Mouse (Mus musculus) midbrain, postnatal 0 days (tissue): Measurements from ENCODE around the gene Mtmr10. TPM values are rescaled to one million over a fixed set of nuclear protein-coding genes. Genes with fewer than 3 reads are reported as not detected.

Experiments
- ATAC-seq: fragments of 200-750 bp; cut with Nextera tagmentation; 2 replicates; pipeline ENCODE4 v1.8.0; 2017; ENCODE audit warnings: moderate number of reproducible peaks, mild to moderate bottlenecking, moderate TSS enrichment, moderate library complexity; ENCODE audit not compliant: low FRiP score
- DNase-seq: peaks from one replicate; pipeline ENCODE4 v3.0.0-alpha.2; 2015; ENCODE audit warnings: low spot score
- H3K27ac ChIP-seq: fragments of 300-500 bp; sonication (generic); 2 replicates; pipeline ENCODE4 v1.5.1; 2014; ENCODE audit warnings: low read depth, mild to moderate bottlenecking, low read length, mixed read lengths
- H3K27me3 ChIP-seq: fragments of 300-500 bp; sonication (generic); 2 replicates; pipeline ENCODE4 v1.6.1; 2014; ENCODE audit warnings: low read length, control low read depth, mixed read lengths; ENCODE audit not compliant: insufficient read depth
- H3K36me3 ChIP-seq: fragments of 300-500 bp; sonication (generic); 2 replicates; pipeline ENCODE4 v1.6.1; 2014; ENCODE audit warnings: low read length, control low read depth, mixed read lengths; ENCODE audit not compliant: insufficient read depth
- H3K4me1 ChIP-seq: fragments of 300-500 bp; sonication (generic); 2 replicates; pipeline ENCODE4 v1.6.1; 2014; ENCODE audit warnings: mild to moderate bottlenecking, control low read depth, antibody characterized with exemption, low read length, mixed read lengths; ENCODE audit not compliant: insufficient read depth
- H3K4me2 ChIP-seq: fragments of 300-500 bp; sonication (generic); 2 replicates; pipeline ENCODE4 v1.6.1; 2014; ENCODE audit warnings: low read depth, mild to moderate bottlenecking, low read length, mixed read lengths; ENCODE audit not compliant: poor library complexity, severe bottlenecking
- H3K4me3 ChIP-seq: fragments of 300-500 bp; sonication (generic); 2 replicates; pipeline ENCODE4 v1.5.1; 2014; ENCODE audit warnings: low read depth, mild to moderate bottlenecking, low read length, moderate library complexity
- H3K9ac ChIP-seq: fragments of 300-500 bp; sonication (generic); replicated peaks from 2 replicates; pipeline ENCODE4 v1.6.1; 2014; ENCODE audit warnings: mild to moderate bottlenecking, low read length, moderate library complexity, mixed read lengths; ENCODE audit not compliant: poor library complexity, severe bottlenecking
- H3K9me3 ChIP-seq: fragments of 300-500 bp; sonication (generic); 2 replicates; pipeline ENCODE4 v1.6.1; 2016; ENCODE audit warnings: low read length, control low read depth
- CTCF ChIP-seq: IDR thresholded peaks from 2 replicates; pipeline ENCODE4 v1.5.1; 2016; ENCODE audit warnings: antibody characterized with exemption, mild to moderate bottlenecking
- WGBS: fragments of 180-500 bp; shearing (Covaris S2); extraction: QIAGEN DNeasy Blood & Tissue Kit; methylation state at CpG from one replicate; pipeline ENCODE4 v1.1.7; 2014; 5-methylcytosine and 5-hydroxymethylcytosine counted together
- polyA plus RNA-seq: library from polyadenylated mRNA; unstranded; fragments of >200 nt; fragmentation: Nextera tagmentation; extraction: Ambion mirVana; gene quantifications from 2 replicates; pipeline ENCODE4 v1.2.1, GENCODE M21; 2015
- total RNA-seq: library from RNA; depleted of rRNA; stranded (reverse); fragments of >200 nt; gene quantifications from 2 replicates; pipeline ENCODE4 v1.2.3, GENCODE M21; 2014

Gene Mtmr10
- total and polyA plus RNA-seq, 2 experiments from 2014 or later, result 7.1 to 10.2 TPM

DNA sequence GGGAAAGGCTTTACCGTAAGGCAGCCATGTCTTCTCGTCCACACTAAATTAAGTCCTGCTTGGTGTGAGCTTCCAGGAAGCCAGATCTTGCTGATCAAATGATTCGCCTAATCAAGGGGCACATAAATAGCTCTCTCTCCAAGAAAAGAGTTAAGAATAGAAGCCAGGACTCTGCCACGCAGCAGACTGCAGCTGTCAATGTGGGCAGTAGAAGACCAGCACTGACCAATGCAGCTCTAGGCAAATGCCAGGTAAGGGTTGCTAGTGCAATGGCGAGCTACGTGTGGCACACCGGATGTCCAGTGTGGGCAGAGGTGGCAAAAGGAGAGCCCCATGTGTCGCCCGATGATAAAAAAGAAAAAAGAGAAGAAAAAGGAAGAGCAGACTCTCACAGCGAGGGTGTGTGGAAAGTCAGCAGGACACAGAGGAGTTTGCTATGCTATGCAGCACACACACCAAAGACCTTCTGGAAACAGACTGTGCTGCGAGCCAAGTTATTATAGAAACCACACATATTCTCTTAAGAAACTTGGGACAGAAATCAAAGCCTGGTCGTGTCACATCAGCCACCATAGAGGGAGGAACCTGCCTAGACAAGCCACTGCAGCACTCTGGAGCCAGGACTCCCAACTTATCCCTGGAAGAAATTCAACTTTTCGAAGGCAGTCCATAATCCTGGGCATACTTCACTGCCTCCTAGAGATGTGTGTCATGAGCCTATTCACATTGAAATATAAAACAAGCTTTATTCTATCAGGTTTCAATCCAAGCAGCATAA is 21.8 kb upstream of the Mtmr10 start:
- ATAC-seq (no peak), DNase-seq (no peak)
- Histone ChIP-seq H3K4me2 (no peak overlapping the region), H3K36me3 (no peaks in the 10 kb centered on the region), H3K9me3 (0 out of 2 replicates have a peak, but pooled peaks cover 4% of the 10 kb centered on the region), H3K4me1 (no peaks in the 10 kb centered on the region), H3K4me3 (no peak overlapping the region), H3K27me3 (no peaks in the 10 kb centered on the region), H3K27ac (no peak overlapping the region), H3K9ac (no peak overlapping the region)
- no peak for TF ChIP-seq CTCF
- WGBS, result 82% methylated on average over 13 of the region's 13 CpGs

DNA sequence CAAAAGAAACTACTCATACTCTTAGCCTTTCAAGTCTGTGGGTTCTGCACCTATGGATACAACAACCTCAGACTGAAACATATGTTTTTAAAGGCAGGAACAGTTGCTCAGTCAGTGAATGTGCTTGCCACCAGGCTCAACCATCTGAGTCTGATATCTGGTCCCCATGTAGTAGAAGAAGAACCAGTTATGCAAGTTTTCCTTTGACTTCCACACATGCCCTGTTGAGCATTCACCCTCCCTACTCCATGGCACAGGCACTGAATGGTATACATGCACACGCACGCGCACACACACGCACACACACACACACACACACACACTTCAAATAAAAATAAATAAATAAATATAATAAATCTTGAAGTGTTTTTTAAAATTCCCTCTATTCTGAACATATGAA is 20.9 kb upstream of the Mtmr10 start:
- Histone ChIP-seq H3K27ac (no peak overlapping the region), H3K9me3 (no peaks in the 10 kb centered on the region), H3K9ac (no peak overlapping the region), H3K27me3 (no peaks in the 10 kb centered on the region), H3K4me2 (no peak overlapping the region), H3K4me3 (no peak overlapping the region), H3K4me1 (no peaks in the 10 kb centered on the region), H3K36me3 (no peaks in the 10 kb centered on the region)
- TF ChIP-seq CTCF, result no peak
- DNase-seq (no peak), ATAC-seq (no peak)
- WGBS, result 95% methylated on average over 4 of the region's 4 CpGs

DNA sequence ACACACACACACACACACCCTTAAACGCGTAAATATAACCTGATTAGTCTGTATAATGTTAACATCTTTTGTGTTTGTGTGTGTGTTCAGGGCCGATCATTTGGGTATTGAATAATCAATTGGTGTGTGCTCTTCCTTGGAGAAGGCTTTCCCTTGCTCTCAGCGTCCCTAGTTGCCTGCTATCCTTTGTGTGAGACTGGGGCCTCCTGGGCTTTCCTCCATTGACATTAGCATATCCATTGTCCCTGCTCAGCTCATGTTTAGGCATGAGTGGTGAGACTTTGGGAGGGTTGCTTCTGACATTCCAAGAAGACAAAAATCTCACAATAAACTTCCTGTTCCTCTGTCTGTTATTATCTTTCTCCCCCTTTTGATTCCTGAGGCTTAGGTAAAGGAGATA is 15.5 kb upstream of the Mtmr10 start:
- no peak for ATAC-seq
- no peak for TF ChIP-seq CTCF
- H3K9me3 ChIP-seq, result no peaks in the 10 kb centered on the region
- H3K4me3 ChIP-seq, result no peak overlapping the region
- no peak overlapping the region for H3K27ac ChIP-seq
- peak; percentile 45 for DNase-seq
- H3K4me1 ChIP-seq, result no peaks in the 10 kb centered on the region
- no peak overlapping the region for H3K9ac ChIP-seq
- no peaks in the 10 kb centered on the region for H3K27me3 ChIP-seq
- H3K36me3 ChIP-seq, result no peaks in the 10 kb centered on the region
- 9% methylated on average over 4 of the region's 4 CpGs for WGBS
- no peak overlapping the region for H3K4me2 ChIP-seq

DNA sequence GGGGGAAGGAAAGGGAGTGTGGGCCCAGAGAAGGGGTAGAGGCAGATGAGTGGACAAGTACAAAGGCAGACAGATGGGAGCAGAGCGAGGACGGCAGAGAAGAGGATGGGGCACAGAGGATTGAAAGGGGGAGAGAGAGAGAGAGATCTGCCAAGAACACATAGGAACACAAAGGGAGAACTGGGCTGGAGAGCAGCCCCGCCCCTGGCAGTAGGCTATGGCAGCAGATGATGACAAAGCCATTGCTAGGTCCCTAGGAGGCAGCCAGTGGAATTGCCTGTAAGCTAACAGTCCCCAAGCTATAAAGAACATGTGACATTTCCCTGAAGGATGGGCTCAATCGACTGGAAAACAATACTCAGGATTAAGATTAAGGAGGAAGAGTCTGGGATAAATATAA is 11.9 kb upstream of the Mtmr10 start:
- no peaks in the 10 kb centered on the region for H3K27me3 ChIP-seq
- H3K4me1 ChIP-seq, result no peaks in the 10 kb centered on the region
- H3K4me2 ChIP-seq, result no peak overlapping the region
- ATAC-seq, result no peak
- H3K9me3 ChIP-seq, result no peaks in the 10 kb centered on the region
- WGBS, result 50% methylated on average over 4 of the region's 4 CpGs
- no peak for TF ChIP-seq CTCF
- peak; percentile 32 for DNase-seq
- H3K27ac ChIP-seq, result no peak overlapping the region
- no peak overlapping the region for H3K9ac ChIP-seq
- no peak overlapping the region for H3K4me3 ChIP-seq
- no peaks in the 10 kb centered on the region for H3K36me3 ChIP-seq

DNA sequence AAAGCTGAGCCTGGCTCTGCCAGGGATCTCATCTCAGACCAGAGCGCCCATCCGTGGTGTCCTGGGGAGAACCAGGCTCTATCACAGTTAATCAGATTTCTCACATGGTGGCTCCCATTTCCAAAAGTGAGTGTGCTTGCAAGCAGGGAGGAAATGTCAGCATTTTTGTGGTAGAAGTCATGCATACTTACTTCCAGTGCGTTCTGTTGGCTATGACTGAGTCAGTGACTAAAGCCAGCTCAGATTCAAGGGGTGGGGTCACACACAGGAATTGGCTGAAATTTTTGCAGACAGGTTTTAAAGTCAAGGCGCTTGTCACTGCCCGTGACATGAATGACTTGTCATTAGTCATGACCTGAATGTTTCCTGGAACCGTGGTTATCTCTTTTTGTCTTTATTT is 10.5 kb upstream of the Mtmr10 start:
- H3K27ac ChIP-seq, result no peak overlapping the region
- no peaks in the 10 kb centered on the region for H3K27me3 ChIP-seq
- H3K4me3 ChIP-seq, result no peak overlapping the region
- ATAC-seq (no peak), DNase-seq (no peak)
- 49% methylated on average over 6 of the region's 6 CpGs for WGBS
- no peaks in the 10 kb centered on the region for H3K9me3 ChIP-seq
- no peak overlapping the region for H3K4me2 ChIP-seq
- no peaks in the 10 kb centered on the region for H3K36me3 ChIP-seq
- H3K9ac ChIP-seq, result no peak overlapping the region
- H3K4me1 ChIP-seq, result no peaks in the 10 kb centered on the region
- no peak for TF ChIP-seq CTCF

DNA sequence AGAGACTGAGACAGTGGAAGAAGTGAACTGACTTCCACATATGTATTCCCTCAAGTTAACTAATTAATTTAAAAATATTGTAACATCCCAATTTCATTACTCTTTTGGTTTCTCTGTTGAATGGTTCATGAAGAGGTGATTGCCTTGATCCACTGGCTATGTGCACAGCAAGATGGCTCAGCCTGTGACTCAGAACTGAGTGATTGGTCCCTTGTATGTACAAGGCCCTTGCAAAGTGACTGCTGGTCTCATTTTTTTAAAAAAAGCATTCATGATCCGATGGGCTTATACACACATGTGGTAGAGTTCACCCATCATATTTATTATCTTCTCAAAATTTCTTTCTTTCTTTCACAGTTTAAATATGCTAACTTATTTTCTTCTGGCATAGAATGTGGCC is 8.9 kb upstream of the Mtmr10 start:
- no peak overlapping the region for H3K9ac ChIP-seq
- no peak for TF ChIP-seq CTCF

More for the DNA sequence above, 8.9 kb upstream of the Mtmr10 start:
- no peak overlapping the region for H3K27ac ChIP-seq
- H3K9me3 ChIP-seq, result no peaks in the 10 kb centered on the region
- H3K4me1 ChIP-seq, result no peaks in the 10 kb centered on the region
- H3K4me3 ChIP-seq, result no peak overlapping the region
- H3K4me2 ChIP-seq, result no peak overlapping the region
- H3K36me3 ChIP-seq, result no peaks in the 10 kb centered on the region
- H3K27me3 ChIP-seq, result no peaks in the 10 kb centered on the region
- WGBS, result 95% methylated on average over 1 of the region's 1 CpGs
- ATAC-seq, result no peak
- no peak for DNase-seq
